Mouse (Mus musculus) stomach, embryonic 14.5 days (tissue): ENCODE data around the gene Bhlhe23. TPM values are rescaled to one million over a fixed set of nuclear protein-coding genes. Genes with fewer than 3 reads are reported as not detected.

Source experiments
- ATAC-seq: fragments of 200-750 bp; cut with Nextera tagmentation; 2 replicates; pipeline ENCODE4 v1.8.0; 2017; ENCODE audit warnings: low read depth, moderate TSS enrichment; ENCODE audit not compliant: insufficient number of reproducible peaks, insufficient read depth, low FRiP score
- H3K27ac ChIP-seq: fragments of 300-500 bp; sonication (generic); 2 replicates; pipeline ENCODE4 v1.5.1; 2014; ENCODE audit warnings: mild to moderate bottlenecking, low read length, moderate library complexity, mixed read lengths
- H3K27me3 ChIP-seq: fragments of 300-500 bp; sonication (generic); 2 replicates; pipeline ENCODE4 v1.6.1; 2014; ENCODE audit warnings: low read length, control low read depth, mixed read lengths; ENCODE audit not compliant: control insufficient read depth, insufficient read depth
- H3K36me3 ChIP-seq: fragments of 300-500 bp; sonication (generic); 2 replicates; pipeline ENCODE4 v1.6.1; 2014; ENCODE audit warnings: mild to moderate bottlenecking, control low read depth, low read length, moderate library complexity, mixed read lengths; ENCODE audit not compliant: control insufficient read depth, insufficient read depth
- H3K4me1 ChIP-seq: fragments of 300-500 bp; sonication (generic); 2 replicates; pipeline ENCODE4 v1.6.1; 2014; ENCODE audit warnings: low read length, control low read depth, mixed read lengths; ENCODE audit not compliant: control insufficient read depth, insufficient read depth
- H3K4me2 ChIP-seq: fragments of 300-500 bp; sonication (generic); replicated peaks from 2 replicates; pipeline ENCODE4 v1.6.1; 2014; ENCODE audit warnings: low read depth, low read length, control low read depth
- H3K4me3 ChIP-seq: fragments of 300-500 bp; sonication (generic); 2 replicates; pipeline ENCODE4 v1.5.1; 2014; ENCODE audit warnings: low read depth, low read length, control low read depth
- H3K9ac ChIP-seq: fragments of 300-500 bp; sonication (generic); replicated peaks from 2 replicates; pipeline ENCODE4 v1.6.1; 2014; ENCODE audit warnings: low read depth, mild to moderate bottlenecking, control low read depth, low read length, moderate library complexity, mixed read lengths
- H3K9me3 ChIP-seq: fragments of 300-500 bp; sonication (generic); 2 replicates; pipeline ENCODE4 v1.6.1; 2016; ENCODE audit warnings: low read depth, low read length, control low read depth; ENCODE audit not compliant: control insufficient read depth
- WGBS: fragments of 180-500 bp; shearing (Covaris S2); extraction: QIAGEN DNeasy Blood & Tissue Kit; methylation state at CpG from one replicate; pipeline ENCODE4 v1.1.7; 2014; 5-methylcytosine and 5-hydroxymethylcytosine counted together
- polyA plus RNA-seq: library from polyadenylated mRNA; unstranded; fragments of >200 nt; fragmentation: Nextera tagmentation; extraction: Ambion mirVana; gene quantifications from 2 replicates; pipeline ENCODE4 v1.2.1, GENCODE M21; 2014

Gene Bhlhe23
- polyA plus RNA-seq, 1 experiment from 2014 or later: not detected

DNA sequence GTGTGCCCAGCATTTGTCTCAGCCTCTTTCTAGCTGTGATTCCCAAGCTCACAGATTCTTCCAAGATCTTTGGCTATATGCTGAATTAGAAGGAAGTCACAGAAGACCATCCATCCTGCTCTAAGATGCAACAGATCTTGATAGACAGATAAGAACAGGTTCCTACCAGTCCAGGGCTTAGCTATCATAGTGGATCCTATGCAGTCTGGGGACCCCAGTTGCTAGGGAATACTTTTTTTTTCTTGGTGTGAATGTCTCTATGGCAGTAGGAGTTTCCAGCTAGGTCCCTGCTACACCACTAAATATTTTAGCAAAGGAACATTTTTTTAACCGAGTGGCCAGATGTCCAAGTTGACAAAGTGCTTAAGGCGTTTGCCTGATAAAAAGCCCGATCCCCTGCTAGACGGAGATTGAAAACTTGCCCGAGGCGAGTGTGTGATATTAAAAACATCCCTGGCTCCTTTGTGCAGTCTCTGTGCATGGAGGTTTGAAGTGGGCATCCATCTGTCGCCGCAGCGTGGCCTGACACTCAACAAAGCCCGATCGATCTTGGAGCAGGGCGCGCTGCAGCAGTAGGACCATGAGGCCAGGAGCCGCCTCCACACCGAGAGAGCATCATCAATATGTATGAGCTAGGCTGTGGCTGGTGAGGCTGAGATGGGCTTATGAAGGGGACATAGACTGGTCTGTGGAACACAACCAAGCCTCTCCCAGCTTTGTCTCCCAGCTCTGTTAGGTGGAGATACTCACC, 18.0 kb downstream of the Bhlhe23 start:
- ATAC-seq: no peak
- WGBS: 51% methylated on average over 15 of the region's 15 CpGs
- no peak overlapping the region for H3K4me2 ChIP-seq

GRCm38 (mm10) chr2:180756786-180757185, 19.9 kb downstream of the Bhlhe23 start:
- Histone ChIP-seq H3K4me1 (no peaks in the 10 kb centered on the region), H3K27me3 (no peaks in the 10 kb centered on the region), H3K9me3 (no peaks in the 10 kb centered on the region), H3K36me3 (no peaks in the 10 kb centered on the region), H3K4me3 (no peak overlapping the region), H3K4me2 (no peak overlapping the region), H3K27ac (no peak overlapping the region), H3K9ac (no peak overlapping the region)
- 33% methylated on average over 2 of the region's 2 CpGs for WGBS
- ATAC-seq: no peak

More for the DNA sequence above, 18.0 kb downstream of the Bhlhe23 start:
- Histone ChIP-seq H3K9ac (no peak overlapping the region), H3K9me3 (no peaks in the 10 kb centered on the region), H3K36me3 (no peaks in the 10 kb centered on the region), H3K4me3 (no peak overlapping the region), H3K4me1 (no peaks in the 10 kb centered on the region), H3K27me3 (no peaks in the 10 kb centered on the region), H3K27ac (no peak overlapping the region)

- 3% methylated on average over 8 of the region's 8 CpGs for WGBS
- H3K4me1 ChIP-seq: no peaks in the 10 kb centered on the region
- ATAC-seq: no peak; the same call in 1 of the 2 replicates
- no peaks in the 10 kb centered on the region for H3K9me3 ChIP-seq
- H3K4me2 ChIP-seq: no peak overlapping the region
- no peak overlapping the region for H3K27ac ChIP-seq
- H3K36me3 ChIP-seq: no peaks in the 10 kb centered on the region
- H3K9ac ChIP-seq: no peak overlapping the region
- no peaks in the 10 kb centered on the region for H3K27me3 ChIP-seq
- no peak overlapping the region for H3K4me3 ChIP-seq
These were observed 20.8 kb downstream of the Bhlhe23 start for GRCm38 (mm10) chr2:180755896-180756295.

- 78% methylated on average over 5 of the region's 5 CpGs for WGBS
These were observed 21.6 kb downstream of the Bhlhe23 start for GRCm38 (mm10) chr2:180754976-180755688.

DNA sequence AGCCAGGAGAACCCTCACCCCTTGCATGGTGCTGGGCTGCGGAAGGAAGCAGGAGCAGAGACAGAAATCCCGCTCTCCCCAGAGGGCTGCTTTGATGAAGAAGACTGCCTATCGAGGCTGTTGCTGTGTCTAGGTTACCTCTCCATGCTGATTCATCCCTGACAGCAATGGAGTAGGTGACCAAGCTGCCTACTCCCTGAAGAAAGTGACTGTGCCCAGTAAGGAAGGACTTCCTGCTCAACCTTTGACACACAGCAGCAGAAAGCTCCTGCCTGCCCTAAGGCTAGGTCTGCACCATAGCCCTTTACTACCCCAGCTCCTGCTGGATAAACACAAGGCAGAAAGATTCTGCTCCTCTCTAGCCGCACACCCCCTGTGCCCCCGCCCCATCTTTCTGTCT, 27.8 kb downstream of the Bhlhe23 start:
- WGBS: 37% methylated on average over 5 of the region's 5 CpGs
- H3K4me1 ChIP-seq: no peaks in the 10 kb centered on the region
- ATAC-seq: no peak
- H3K4me2 ChIP-seq: no peak overlapping the region
- no peak overlapping the region for H3K4me3 ChIP-seq
- H3K36me3 ChIP-seq: no peaks in the 10 kb centered on the region
- no peaks in the 10 kb centered on the region for H3K27me3 ChIP-seq
- no peaks in the 10 kb centered on the region for H3K9me3 ChIP-seq
- no peak overlapping the region for H3K27ac ChIP-seq
- H3K9ac ChIP-seq: no peak overlapping the region

More at GRCm38 (mm10) chr2:180754976-180755688, 21.6 kb downstream of the Bhlhe23 start:
- H3K36me3 ChIP-seq: no peaks in the 10 kb centered on the region
- no peaks in the 10 kb centered on the region for H3K4me1 ChIP-seq
- H3K4me3 ChIP-seq: no peak overlapping the region
- no peak overlapping the region for H3K4me2 ChIP-seq
- no peaks in the 10 kb centered on the region for H3K9me3 ChIP-seq
- H3K27ac ChIP-seq: no peak overlapping the region
- no peaks in the 10 kb centered on the region for H3K27me3 ChIP-seq
- H3K9ac ChIP-seq: no peak overlapping the region
- ATAC-seq: no peak

DNA sequence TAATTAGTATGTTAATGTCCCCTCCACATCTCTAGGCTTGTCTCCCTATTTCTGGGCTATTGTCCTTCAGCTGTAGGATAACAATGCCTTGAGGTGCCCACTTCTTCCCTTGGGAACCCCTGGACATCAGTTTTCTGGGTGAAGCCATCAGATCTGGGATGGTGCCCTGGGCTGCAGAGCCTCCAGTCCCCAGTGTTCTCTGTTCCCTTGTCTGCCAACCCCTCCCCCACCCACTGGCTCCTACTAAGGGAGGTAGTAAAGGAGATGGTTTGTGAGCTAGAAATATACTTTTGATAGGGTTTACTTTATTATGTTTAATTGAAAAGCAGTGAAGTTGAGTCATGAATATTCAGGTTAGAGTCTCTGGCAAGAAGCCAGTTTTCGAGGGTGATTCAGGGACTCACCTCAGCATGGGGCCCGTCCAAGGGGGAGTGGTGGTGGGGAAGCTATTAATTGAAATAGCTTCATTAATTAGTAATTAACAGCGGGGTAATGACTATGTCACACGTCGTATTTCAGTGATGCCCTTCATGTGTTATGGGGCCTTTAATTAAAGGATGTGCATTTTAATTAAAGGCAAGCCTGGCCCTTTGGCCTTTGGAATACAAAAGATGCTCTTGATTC, 30.0 kb downstream of the Bhlhe23 start:
- WGBS: 51% methylated on average over 5 of the region's 5 CpGs
- Histone ChIP-seq H3K4me2 (no peak overlapping the region), H3K36me3 (no peaks in the 10 kb centered on the region), H3K27ac (no peak overlapping the region), H3K4me3 (no peak overlapping the region), H3K27me3 (no peaks in the 10 kb centered on the region), H3K4me1 (no peaks in the 10 kb centered on the region), H3K9ac (no peak overlapping the region), H3K9me3 (no peaks in the 10 kb centered on the region)
- no peak for ATAC-seq

GRCm38 (mm10) chr2:180745248-180745927, 31.3 kb downstream of the Bhlhe23 start:
- no peaks in the 10 kb centered on the region for H3K9me3 ChIP-seq
- H3K36me3 ChIP-seq: no peaks in the 10 kb centered on the region
- H3K27me3 ChIP-seq: no peaks in the 10 kb centered on the region
- H3K4me2 ChIP-seq: no peak overlapping the region
- H3K9ac ChIP-seq: no peak overlapping the region
- ATAC-seq: peak; percentile 51; the same call in 1 of the 2 replicates
- WGBS: 34% methylated on average over 17 of the region's 17 CpGs
- H3K4me1 ChIP-seq: no peaks in the 10 kb centered on the region
- no peak overlapping the region for H3K4me3 ChIP-seq
- no peak overlapping the region for H3K27ac ChIP-seq

DNA sequence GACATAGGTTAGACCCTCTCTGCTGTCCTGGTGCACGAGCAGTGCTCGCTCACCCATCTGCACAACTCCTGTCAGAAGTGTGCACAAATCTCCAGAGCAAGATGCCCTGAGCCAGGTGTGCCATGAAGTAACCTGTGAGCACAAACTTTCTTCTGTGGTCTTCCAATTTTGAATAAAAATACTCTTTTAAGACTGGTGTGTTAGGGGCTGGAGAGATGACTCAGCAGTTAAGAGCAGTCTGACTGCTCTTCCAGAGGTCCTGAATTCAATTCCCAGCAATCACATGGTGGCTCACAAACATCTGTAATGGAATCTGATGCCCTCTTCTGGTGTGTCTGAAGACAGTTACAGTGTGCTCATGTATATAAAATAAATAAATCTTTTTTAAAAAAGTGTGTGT, 33.4 kb downstream of the Bhlhe23 start:
- WGBS: 80% methylated on average over 2 of the region's 2 CpGs
- Histone ChIP-seq H3K4me2 (no peak overlapping the region), H3K36me3 (no peaks in the 10 kb centered on the region), H3K9me3 (no peaks in the 10 kb centered on the region), H3K4me3 (no peak overlapping the region), H3K27me3 (no peaks in the 10 kb centered on the region), H3K4me1 (no peaks in the 10 kb centered on the region), H3K27ac (no peak overlapping the region), H3K9ac (no peak overlapping the region)
- ATAC-seq: no peak
